Mouse (Mus musculus) MEL (cell line): ENCODE measurements around the gene Gas8. TPM values are rescaled to one million over a fixed set of nuclear protein-coding genes. Genes with fewer than 3 reads are reported as not detected.

Source experiments
- DNase-seq: peaks from one replicate; pipeline ENCODE4 v3.0.0; 2011; ENCODE audit warnings: low read depth, low spot score
- H3K27ac ChIP-seq: 2 replicates; pipeline ENCODE4 v1.5.1; 2012; ENCODE audit warnings: low read depth, mild to moderate bottlenecking, control low read depth, low read length, moderate library complexity; ENCODE audit not compliant: control insufficient read depth
- H3K27me3 ChIP-seq, 2 experiments: fragments of 150-350 bp in 1 of 2; sonication (generic) in 1 of 2; 2 replicates each; pipeline ENCODE4 v1.6.1; 2012; ENCODE audit warnings: low read length in 2 of 2, mild to moderate bottlenecking in 2 of 2, improper control_type of control experiment in 1 of 2, moderate library complexity in 1 of 2; ENCODE audit not compliant: insufficient read depth in 2 of 2, control insufficient read depth in 1 of 2
- H3K36me3 ChIP-seq, 2 experiments: 2 replicates each; pipeline ENCODE4 v1.6.1; 2012 to 2014; ENCODE audit warnings: low read length in 2 of 2, improper control_type of control experiment in 1 of 2, inconsistent platforms in 1 of 2, mild to moderate bottlenecking in 1 of 2; ENCODE audit not compliant: insufficient read depth in 2 of 2, control insufficient read depth in 1 of 2
- H3K4me1 ChIP-seq, 2 experiments: fragments of 150-350 bp in 1 of 2; sonication (generic) in 1 of 2; 2 replicates each; pipeline ENCODE4 v1.6.1; 2012; ENCODE audit warnings: low read length in 2 of 2, improper control_type of control experiment in 1 of 2, mild to moderate bottlenecking in 1 of 2; ENCODE audit not compliant: insufficient read depth in 2 of 2, control insufficient read depth in 1 of 2
- H3K4me3 ChIP-seq, 2 experiments: fragments of 150-350 bp in 1 of 2; sonication (generic) in 1 of 2; 2 replicates each; pipeline ENCODE4 v1.5.1; 2012; ENCODE audit warnings: low read depth in 2 of 2, low read length in 2 of 2, mild to moderate bottlenecking in 2 of 2, moderate library complexity in 2 of 2, control low read depth in 1 of 2, improper control_type of control experiment in 1 of 2; ENCODE audit not compliant: control insufficient read depth in 1 of 2, insufficient read depth in 1 of 2
- H3K79me2 ChIP-seq: 2 replicates; pipeline ENCODE4 v1.6.1; 2012; ENCODE audit warnings: mild to moderate bottlenecking, low read length, moderate library complexity; ENCODE audit not compliant: control insufficient read depth, poor library complexity, insufficient read depth
- H3K9ac ChIP-seq: 2 replicates; pipeline ENCODE4 v1.6.1; 2012; ENCODE audit warnings: low read depth, mild to moderate bottlenecking, control low read depth, low read length, moderate library complexity; ENCODE audit not compliant: control insufficient read depth, poor library complexity, severe bottlenecking
- H3K9me3 ChIP-seq: fragments of 150-350 bp; sonication (generic); replicated peaks from 2 replicates; pipeline ENCODE4 v1.6.1; 2012; ENCODE audit warnings: mild to moderate bottlenecking, low read length, improper control_type of control experiment, moderate library complexity; ENCODE audit not compliant: insufficient read depth
- BHLHE40 ChIP-seq: IDR thresholded peaks from 2 replicates; pipeline ENCODE4 v1.6.1; 2012; ENCODE audit warnings: low read depth, mild to moderate bottlenecking, inconsistent platforms, low read length, improper control_type of control experiment, borderline replicate concordance
- CHD1 ChIP-seq: IDR thresholded peaks from 2 replicates; pipeline ENCODE4 v1.6.1; 2012; ENCODE audit warnings: low read depth, mild to moderate bottlenecking, inconsistent platforms, low read length, improper control_type of control experiment
- CTCF ChIP-seq, 3 experiments: IDR thresholded peaks in 2 of 3; conservative IDR thresholded peaks in 1 of 3; 2 replicates each; pipeline ENCODE4 v1.5.1; 2011 to 2012; ENCODE audit warnings: low read length in 3 of 3, low read depth in 2 of 3, mild to moderate bottlenecking in 2 of 3, improper control_type of control experiment in 1 of 3, inconsistent platforms in 1 of 3, mixed read lengths in 1 of 3, moderate library complexity in 1 of 3; ENCODE audit not compliant: control insufficient read depth in 1 of 3, insufficient read depth in 1 of 3, poor library complexity in 1 of 3, severe bottlenecking in 1 of 3
- E2F4 ChIP-seq: IDR thresholded peaks from 2 replicates; pipeline ENCODE4 v1.6.1; 2011; ENCODE audit warnings: low read depth, low read length, improper control_type of control experiment, borderline replicate concordance
- ELF1 ChIP-seq: IDR thresholded peaks from 2 replicates; pipeline ENCODE4 v1.6.1; 2014; ENCODE audit warnings: low read depth, mild to moderate bottlenecking, inconsistent platforms, low read length, improper control_type of control experiment, moderate library complexity
- ETS1 ChIP-seq: IDR thresholded peaks from 2 replicates; pipeline ENCODE4 v1.6.1; 2012; ENCODE audit warnings: low read depth, mild to moderate bottlenecking, inconsistent platforms, low read length, improper control_type of control experiment, moderate library complexity
- GATA1 ChIP-seq: IDR thresholded peaks from 2 replicates; pipeline ENCODE4 v1.6.1; 2011; ENCODE audit warnings: low read depth, low read length, improper control_type of control experiment
- KAT2A ChIP-seq: conservative IDR thresholded peaks from 2 replicates; pipeline ENCODE4 v1.6.1; 2012; ENCODE audit warnings: low read depth, low read length, improper control_type of control experiment, inconsistent platforms
- MAFK ChIP-seq: IDR thresholded peaks from 2 replicates; pipeline ENCODE4 v1.6.1; 2011; ENCODE audit warnings: low read depth, mild to moderate bottlenecking, low read length, improper control_type of control experiment, borderline replicate concordance
- MAX ChIP-seq: IDR thresholded peaks from 2 replicates; pipeline ENCODE4 v1.6.1; 2011; ENCODE audit warnings: low read length, improper control_type of control experiment
- MAZ ChIP-seq: IDR thresholded peaks from 2 replicates; pipeline ENCODE4 v1.6.1; 2012; ENCODE audit warnings: low read depth, mild to moderate bottlenecking, inconsistent platforms, low read length, improper control_type of control experiment
- MXI1 ChIP-seq: IDR thresholded peaks from 2 replicates; pipeline ENCODE4 v1.6.1; 2011; ENCODE audit warnings: mild to moderate bottlenecking, low read depth, low read length, improper control_type of control experiment
- MYB ChIP-seq: IDR thresholded peaks from 2 replicates; pipeline ENCODE4 v1.6.1; 2011; ENCODE audit warnings: mild to moderate bottlenecking, low read depth, low read length, improper control_type of control experiment
- POLR2AphosphoS2 ChIP-seq: IDR thresholded peaks from 2 replicates; pipeline ENCODE4 v1.6.1; 2011; ENCODE audit warnings: low read length, improper control_type of control experiment
- RAD21 ChIP-seq: IDR thresholded peaks from 2 replicates; pipeline ENCODE4 v1.6.1; 2011; ENCODE audit warnings: mild to moderate bottlenecking, low read depth, low read length, improper control_type of control experiment
- RCOR1 ChIP-seq: IDR thresholded peaks from 2 replicates; pipeline ENCODE4 v1.6.1; 2012; ENCODE audit warnings: low read depth, mild to moderate bottlenecking, inconsistent platforms, low read length, improper control_type of control experiment
- TCF12 ChIP-seq: IDR thresholded peaks from 2 replicates; pipeline ENCODE4 v1.6.1; 2014; ENCODE audit warnings: low read depth, mild to moderate bottlenecking, inconsistent platforms, low read length, improper control_type of control experiment, moderate library complexity
- UBTF ChIP-seq: IDR thresholded peaks from 2 replicates; pipeline ENCODE4 v1.6.1; 2012; ENCODE audit warnings: low read depth, mild to moderate bottlenecking, inconsistent platforms, low read length, improper control_type of control experiment, moderate library complexity, borderline replicate concordance; ENCODE audit not compliant: insufficient read depth
- USF1 ChIP-seq: IDR thresholded peaks from 2 replicates; pipeline ENCODE4 v1.6.1; 2014; ENCODE audit warnings: low read depth, mild to moderate bottlenecking, inconsistent platforms, low read length, improper control_type of control experiment, moderate library complexity
- USF2 ChIP-seq, 2 experiments: IDR thresholded peaks; 2 replicates each; pipeline ENCODE4 v1.6.1; 2011 to 2012; ENCODE audit warnings: improper control_type of control experiment in 2 of 2, low read length in 2 of 2, borderline replicate concordance in 1 of 2, inconsistent platforms in 1 of 2, low read depth in 1 of 2, mild to moderate bottlenecking in 1 of 2; ENCODE audit not compliant: insufficient read depth in 1 of 2
- polyA plus RNA-seq, 2 experiments: library from polyadenylated mRNA; stranded (reverse) in 1 of 2; unstranded in 1 of 2; fragments of >175 nt in 1 of 2; fragments of >200 nt in 1 of 2; gene quantifications; 2 replicates each; pipeline versions ENCODE4 v1.2.1 to v1.2.4; 2012; ENCODE audit warnings: low replicate concordance in 2 of 2, low read depth in 1 of 2; ENCODE audit not compliant: insufficient read length in 2 of 2, insufficient read depth in 1 of 2, missing spikeins in 1 of 2
- total RNA-seq: library from RNA; depleted of rRNA; stranded (reverse); fragments of 300-350 nt; gene quantifications from 2 replicates; pipeline ENCODE4 v1.2.3, GENCODE M21; 2012

Gas8 gene
- total and polyA plus RNA-seq, 3 experiments = 14.4 to 179 (median 20.8) TPM

DNA sequence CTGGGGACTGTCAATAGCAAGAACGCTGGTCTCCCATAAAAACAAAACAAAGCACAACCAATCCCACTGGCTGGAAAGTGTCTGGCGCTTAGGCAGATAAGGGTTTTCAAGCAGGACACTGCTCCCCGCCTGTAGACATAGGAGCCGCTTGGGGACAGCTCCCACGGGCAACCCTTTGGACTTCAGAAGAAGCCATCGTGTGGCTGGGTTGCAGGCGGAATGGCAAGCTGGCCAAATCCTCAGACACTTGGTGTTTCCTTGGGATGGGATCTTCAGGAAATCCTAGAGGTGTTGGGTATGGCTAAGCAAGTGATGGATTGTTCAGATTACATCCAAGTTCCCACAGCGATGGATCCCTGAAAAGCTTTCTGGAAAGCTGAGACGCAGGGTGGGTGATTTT lies 4.5 kb upstream of the Gas8 start:
- Histone ChIP-seq H3K79me2 (peaks cover 3% of the 10 kb centered on the region; the same call in 1 of the 2 replicates), H3K27me3 (no peaks in the 10 kb centered on the region)

DNA sequence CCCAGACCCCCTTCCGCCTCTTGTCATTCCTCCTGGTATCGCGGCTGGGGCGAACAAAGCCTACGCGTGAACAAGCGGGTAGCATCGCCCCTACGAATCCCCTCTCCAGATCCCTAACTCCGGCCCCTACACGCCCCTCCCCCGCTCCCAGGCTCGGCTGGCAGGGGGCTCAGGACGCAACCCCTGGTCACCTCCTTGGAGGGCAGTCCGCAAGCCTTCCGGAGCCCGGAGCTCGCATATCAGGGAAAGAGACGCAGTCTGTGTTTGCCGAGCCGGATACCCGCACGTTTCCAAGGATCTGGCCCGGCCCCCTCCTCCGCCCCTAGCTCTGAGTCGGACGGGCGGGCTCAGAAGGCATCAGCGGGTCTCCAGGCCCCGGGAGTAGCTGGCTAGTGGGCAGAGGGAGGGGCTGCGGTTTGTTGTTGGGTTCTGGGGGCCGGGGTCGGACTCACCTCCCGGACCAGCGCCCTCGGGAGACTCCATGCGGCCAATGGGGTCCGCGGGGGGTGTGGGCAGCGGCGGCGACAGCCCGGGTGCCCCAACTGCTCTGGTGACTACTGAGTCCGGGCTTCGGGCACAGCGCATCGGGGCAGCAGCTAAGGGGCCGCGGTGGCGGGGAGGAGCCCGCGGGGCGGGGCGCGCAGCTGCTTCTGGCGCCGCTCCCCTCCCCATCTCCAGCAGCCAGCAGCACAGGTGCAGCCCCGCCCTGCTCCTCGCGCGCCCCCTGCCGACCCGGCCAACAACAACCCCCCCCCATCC lies 3.7 kb upstream of the Gas8 start, which contains the start of gene Dbndd1:
Dbndd1 (minus strand) TSS at position 683 of the 759 bp plus-strand sequence.
- TF ChIP-seq RCOR1 (no peak), KAT2A (no peak), MXI1 (no peak), CTCF (IDR thresholded peaks at IDR 0.05 in 2 of 3, conservative IDR thresholded peaks at IDR 0.05 in 1 of 3; ENCODE audit: control insufficient read depth in 1 of 3, insufficient read depth in 1 of 3, low read depth in 2 of 3, low read length in 3 of 3, poor library complexity in 1 of 3, severe bottlenecking in 1 of 3) (no peak), CHD1 (no peak), MAX (no peak), RAD21 (no peak)
- Histone ChIP-seq H3K27me3 (no peaks in the 10 kb centered on the region), H3K79me2 (peaks cover 3% of the 10 kb centered on the region; the same call in 1 of the 2 replicates), H3K9me3 (no peaks in the 10 kb centered on the region), H3K9ac (no peak within 1 kb of the TSS), H3K4me3 (no peak within 1 kb of the TSS), H3K4me1 (peaks cover 0 to 5% of the 10 kb centered on the region in 2 experiments; a peak in 1 of 4 replicates), H3K27ac (no peak within 1 kb of the TSS), H3K36me3 (no peaks in the 10 kb centered on the region)
- no peak for DNase-seq

More for the DNA sequence above, 4.5 kb upstream of the Gas8 start:
- no peak for TF ChIP-seq TCF12
- TF ChIP-seq MAX = no peak
- TF ChIP-seq KAT2A = no peak
- TF ChIP-seq MAZ = no peak
- no peak for TF ChIP-seq CTCF (IDR thresholded peaks at IDR 0.05 in 2 of 3, conservative IDR thresholded peaks at IDR 0.05 in 1 of 3; ENCODE audit: control insufficient read depth in 1 of 3, insufficient read depth in 1 of 3, low read depth in 2 of 3, low read length in 3 of 3, poor library complexity in 1 of 3, severe bottlenecking in 1 of 3)
- no peak for TF ChIP-seq GATA1
- no peak for TF ChIP-seq BHLHE40
- no peak for TF ChIP-seq MXI1
- no peak for TF ChIP-seq POLR2AphosphoS2
- TF ChIP-seq RCOR1 = no peak
- no peak for TF ChIP-seq USF1
- no peak for TF ChIP-seq CHD1
- no peak for TF ChIP-seq UBTF
- TF ChIP-seq ELF1 = no peak
- TF ChIP-seq USF2 (IDR thresholded peaks at IDR 0.05; ENCODE audit: borderline replicate concordance in 1 of 2, insufficient read depth in 1 of 2, low read depth in 1 of 2, low read length in 2 of 2) = no peak
- no peak for TF ChIP-seq MAFK
- no peak for TF ChIP-seq RAD21
- no peak for TF ChIP-seq MYB
- TF ChIP-seq ETS1 = no peak
- no peak for TF ChIP-seq E2F4
- Histone ChIP-seq H3K9me3 (no peaks in the 10 kb centered on the region), H3K9ac (no peak overlapping the region), H3K4me3 (no peak overlapping the region), H3K4me1 (no peaks in the 10 kb centered on the region; a peak in 1 of 4 replicates), H3K27ac (no peak overlapping the region), H3K36me3 (no peaks in the 10 kb centered on the region)
- no peak for DNase-seq
